Mouse (Mus musculus): Measurements from ENCODE around the gene Tecr. TPM values are rescaled to one million over a fixed set of nuclear protein-coding genes. Genes with fewer than 3 reads are reported as not detected.

Gene Tecr
- polyA plus RNA-seq, 1 experiment from 2014 or later, result 550 TPM

- Histone ChIP-seq H3K27me3 (ENCODE audit: control insufficient read depth, insufficient read depth, low read length) (no peaks in the 10 kb centered on the region), H3K4me3 (ENCODE audit: low read depth, low read length) (no peak within 1 kb of the TSS), H3K4me1 (replicated peaks; ENCODE audit: control insufficient read depth, insufficient read depth, low read length) (no peaks in the 10 kb centered on the region), H3K27ac (ENCODE audit: low read depth, low read length) (no peak within 1 kb of the TSS), H3K4me2 (ENCODE audit: low read depth, low read length, severe bottlenecking) (no peak within 1 kb of the TSS), H3K9ac (ENCODE audit: low read length) (no peak within 1 kb of the TSS), H3K36me3 (ENCODE audit: control insufficient read depth, insufficient read depth, low read length) (no peaks in the 10 kb centered on the region), H3K9me3 (ENCODE audit: control insufficient read depth, low read length) (no peaks in the 10 kb centered on the region)
- ATAC-seq (replicated peaks; ENCODE audit: low FRiP score), result no peak
- WGBS, result 72% methylated on average over 3 of the region's 3 CpGs
- DNase-seq (ENCODE audit: low spot score), result no peak
These were observed 72.0 kb downstream of the Tecr start, which contains the start of gene Olfr370 for GRCm38 (mm10) chr8:83535736-83536135. Gene Olfr370, plus strand, starts transcription at chr8:83535780.

GRCm38 (mm10) chr8:83534802-83535201 lies 73.0 kb downstream of the Tecr start:
- DNase-seq (ENCODE audit: low spot score) (no peak), ATAC-seq (replicated peaks; ENCODE audit: low FRiP score) (no peak)
- H3K9ac ChIP-seq (ENCODE audit: low read length), result no peak overlapping the region
- no peak overlapping the region for H3K4me2 ChIP-seq (ENCODE audit: low read depth, low read length, severe bottlenecking)
- no peaks in the 10 kb centered on the region for H3K36me3 ChIP-seq (ENCODE audit: control insufficient read depth, insufficient read depth, low read length)
- H3K4me1 ChIP-seq (replicated peaks; ENCODE audit: control insufficient read depth, insufficient read depth, low read length), result no peaks in the 10 kb centered on the region
- H3K4me3 ChIP-seq (ENCODE audit: low read depth, low read length), result no peak overlapping the region
- H3K9me3 ChIP-seq (ENCODE audit: control insufficient read depth, low read length), result no peaks in the 10 kb centered on the region
- H3K27me3 ChIP-seq (ENCODE audit: control insufficient read depth, insufficient read depth, low read length), result no peaks in the 10 kb centered on the region
- WGBS, result 86% methylated on average over 2 of the region's 2 CpGs
- H3K27ac ChIP-seq (ENCODE audit: low read depth, low read length), result no peak overlapping the region

Other genes starting within 250 kb of the Tecr start
- gene Clgn, start 218.1 kb downstream of the Tecr start, polyA plus RNA-seq (2014; fragmentation: Nextera tagmentation; extraction: Ambion mirVana), result 6.0 and 6.3 TPM in 2 replicates
- gene Scoc, start 149.6 kb downstream of the Tecr start, polyA plus RNA-seq (2014; fragmentation: Nextera tagmentation; extraction: Ambion mirVana), result 143 and 161 TPM in 2 replicates
- not detected in 2 replicates for gene Olfr370, start 72.2 kb downstream of the Tecr start, polyA plus RNA-seq (2014; fragmentation: Nextera tagmentation; extraction: Ambion mirVana)
- gene Ndufb7, start 41.3 kb downstream of the Tecr start, polyA plus RNA-seq (2014; fragmentation: Nextera tagmentation; extraction: Ambion mirVana), result 333 and 339 TPM in 2 replicates
- 73.8 and 78.5 TPM in 2 replicates for gene Dnajb1, start 222 bp upstream of the Tecr start, polyA plus RNA-seq (2014; fragmentation: Nextera tagmentation; extraction: Ambion mirVana)
- gene Gipc1, start 44.7 kb upstream of the Tecr start, polyA plus RNA-seq (2014; fragmentation: Nextera tagmentation; extraction: Ambion mirVana), result 217 and 231 TPM in 2 replicates
- 0.47 and 0.60 TPM in 2 replicates for gene Ptger1, start 58.7 kb upstream of the Tecr start, polyA plus RNA-seq (2014; fragmentation: Nextera tagmentation; extraction: Ambion mirVana)
- gene Pkn1, start 91.2 kb upstream of the Tecr start, polyA plus RNA-seq (2014; fragmentation: Nextera tagmentation; extraction: Ambion mirVana), result 28.3 and 31.6 TPM in 2 replicates
- 251 and 267 TPM in 2 replicates for gene Ddx39, start 107.2 kb upstream of the Tecr start, polyA plus RNA-seq (2014; fragmentation: Nextera tagmentation; extraction: Ambion mirVana)
- 12.2 and 12.6 TPM in 2 replicates for gene Adgre5, start 133.4 kb upstream of the Tecr start, polyA plus RNA-seq (2014; fragmentation: Nextera tagmentation; extraction: Ambion mirVana)

Measured in forebrain, embryonic 11.5 days (tissue).